Mouse (Mus musculus): ENCODE measurements at regions not wholly inside any gene's neighbourhood (a gene's known extent, or its start where the extent isn't known, plus 50 kb on each side); places are given as distances from the start of the nearest gene placed in this dataset.

DNA sequence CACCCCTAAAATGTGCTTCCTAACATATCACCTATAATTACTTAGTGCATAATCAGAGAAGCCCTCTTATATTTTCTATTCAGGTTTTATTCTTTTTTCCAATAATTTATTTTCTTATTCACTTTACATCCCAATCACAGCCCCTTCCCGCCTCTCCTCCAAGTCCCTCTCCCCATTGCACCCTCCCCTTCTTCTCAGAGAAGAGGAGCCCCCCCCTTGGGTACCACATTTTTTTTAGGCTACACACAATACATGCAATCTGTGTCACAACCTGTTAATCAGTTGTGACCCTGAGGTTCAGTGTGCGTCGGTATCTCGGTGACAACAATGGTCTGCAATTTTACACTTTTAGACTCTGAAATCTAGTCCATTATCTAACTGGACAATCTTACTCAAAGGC is 198.0 kb downstream of the Pik3r1 start:
- H3K27me3 ChIP-seq (ENCODE audit: insufficient read depth, low read length): peaks cover 6% of the 10 kb centered on the region; the same call in 1 of the 2 replicates
- no peaks in the 10 kb centered on the region for H3K36me3 ChIP-seq (replicated peaks)
- H3K4me1 ChIP-seq (ENCODE audit: insufficient read depth, low read depth, low read length): no peaks in the 10 kb centered on the region
- DNase-seq (ENCODE audit: low spot score) (no peak), ATAC-seq (ENCODE audit: extremely low read depth, insufficient number of reproducible peaks, low FRiP score, poor library complexity, severe bottlenecking) (no peak)
- H3K9me3 ChIP-seq (replicated peaks): no peaks in the 10 kb centered on the region
- no peak overlapping the region for H3K4me3 ChIP-seq (ENCODE audit: low read depth, low read length)
- TF ChIP-seq GATA1 (IDR thresholded peaks at IDR 0.05; ENCODE audit: borderline replicate concordance, low read length) (no peak), POLR2AphosphoS5 (IDR thresholded peaks at IDR 0.05; ENCODE audit: insufficient replicate concordance, low read depth, low read length) (no peak), TAL1 (conservative IDR thresholded peaks at IDR 0.05; ENCODE audit: low read depth, low read length) (no peak), GATA2 (IDR thresholded peaks at IDR 0.05; ENCODE audit: borderline replicate concordance, low read depth, low read length) (no peak), CTCF (IDR thresholded peaks at IDR 0.05; ENCODE audit: low read depth, low read length) (no peak)

DNA sequence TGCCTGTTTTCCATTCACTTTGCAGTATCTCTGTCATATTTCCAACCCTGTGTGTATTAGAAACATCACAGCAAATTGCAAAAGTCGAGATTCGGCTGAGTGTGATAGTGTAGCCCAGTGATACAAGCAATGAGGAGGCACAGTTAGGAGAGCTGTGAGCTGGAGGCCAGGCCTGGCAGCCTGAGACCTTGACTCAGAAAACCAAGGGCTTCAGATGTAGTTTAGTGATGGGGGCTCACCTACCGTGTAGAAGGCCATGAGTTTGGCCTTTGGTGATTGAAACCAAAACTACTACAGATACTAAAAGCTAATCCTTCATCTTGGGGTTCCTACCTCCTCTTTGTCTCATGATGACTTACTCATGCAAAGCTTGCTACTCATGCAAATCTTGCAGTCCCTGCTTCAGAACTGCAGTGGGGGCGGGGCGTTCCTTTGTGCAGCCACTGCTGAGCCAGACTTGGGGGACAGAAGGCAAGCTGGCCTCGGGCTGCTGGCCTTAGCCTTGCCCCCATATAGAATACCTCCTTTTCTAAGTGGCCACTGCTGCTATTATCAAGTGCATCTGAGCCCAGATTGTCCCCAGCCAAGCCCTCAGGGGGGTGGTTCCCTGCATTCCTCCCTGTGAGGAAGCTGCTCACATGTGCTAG is 198.9 kb downstream of the Pik3r1 start:
- no peak for DNase-seq (ENCODE audit: low spot score)
- no peak for TF ChIP-seq CTCF (IDR thresholded peaks at IDR 0.05; ENCODE audit: low read depth, low read length)
- no peak for TF ChIP-seq GATA1 (IDR thresholded peaks at IDR 0.05; ENCODE audit: borderline replicate concordance, low read length)
- no peak for TF ChIP-seq POLR2AphosphoS5 (IDR thresholded peaks at IDR 0.05; ENCODE audit: insufficient replicate concordance, low read depth, low read length)
- no peak for TF ChIP-seq TAL1 (conservative IDR thresholded peaks at IDR 0.05; ENCODE audit: low read depth, low read length)
- Histone ChIP-seq H3K36me3 (replicated peaks) (no peaks in the 10 kb centered on the region), H3K9me3 (replicated peaks) (no peaks in the 10 kb centered on the region), H3K4me3 (ENCODE audit: low read depth, low read length) (no peak overlapping the region), H3K4me1 (ENCODE audit: insufficient read depth, low read depth, low read length) (no peaks in the 10 kb centered on the region), H3K27me3 (ENCODE audit: insufficient read depth, low read length) (peaks cover 6% of the 10 kb centered on the region; the same call in 1 of the 2 replicates)
- ATAC-seq (ENCODE audit: extremely low read depth, insufficient number of reproducible peaks, low FRiP score, poor library complexity, severe bottlenecking): no peak

DNA sequence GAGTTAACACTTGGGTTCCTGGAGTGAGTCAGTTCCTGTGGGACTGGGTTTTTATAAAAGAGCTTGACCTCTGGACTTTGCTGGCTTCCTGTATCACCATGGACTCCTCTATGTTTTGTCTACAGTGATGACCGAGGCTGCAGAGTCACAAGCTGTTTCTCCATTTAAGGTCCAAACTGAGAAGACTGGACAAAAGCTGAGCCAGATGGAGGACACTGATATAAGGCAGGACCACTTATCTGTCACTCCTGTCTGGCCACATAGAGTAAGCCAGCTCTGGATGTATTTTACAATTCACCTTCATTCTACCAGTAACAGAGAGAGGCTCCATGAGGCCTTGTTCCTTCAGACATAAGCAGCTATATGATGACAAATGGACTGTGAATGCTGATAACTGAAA is 202.7 kb downstream of the Pik3r1 start:
- Histone ChIP-seq H3K4me3 (ENCODE audit: low read depth, low read length) (no peak overlapping the region), H3K36me3 (replicated peaks) (no peaks in the 10 kb centered on the region), H3K9me3 (replicated peaks) (no peaks in the 10 kb centered on the region), H3K27me3 (ENCODE audit: insufficient read depth, low read length) (peaks cover 4% of the 10 kb centered on the region; the same call in 1 of the 2 replicates), H3K4me1 (ENCODE audit: insufficient read depth, low read depth, low read length) (no peaks in the 10 kb centered on the region)
- TF ChIP-seq TAL1 (conservative IDR thresholded peaks at IDR 0.05; ENCODE audit: low read depth, low read length) (no peak), GATA2 (IDR thresholded peaks at IDR 0.05; ENCODE audit: borderline replicate concordance, low read depth, low read length) (no peak), CTCF (IDR thresholded peaks at IDR 0.05; ENCODE audit: low read depth, low read length) (no peak), POLR2AphosphoS5 (IDR thresholded peaks at IDR 0.05; ENCODE audit: insufficient replicate concordance, low read depth, low read length) (no peak), GATA1 (IDR thresholded peaks at IDR 0.05; ENCODE audit: borderline replicate concordance, low read length) (no peak)
- DNase-seq (ENCODE audit: low spot score): no peak
- ATAC-seq (ENCODE audit: extremely low read depth, insufficient number of reproducible peaks, low FRiP score, poor library complexity, severe bottlenecking): no peak

DNA sequence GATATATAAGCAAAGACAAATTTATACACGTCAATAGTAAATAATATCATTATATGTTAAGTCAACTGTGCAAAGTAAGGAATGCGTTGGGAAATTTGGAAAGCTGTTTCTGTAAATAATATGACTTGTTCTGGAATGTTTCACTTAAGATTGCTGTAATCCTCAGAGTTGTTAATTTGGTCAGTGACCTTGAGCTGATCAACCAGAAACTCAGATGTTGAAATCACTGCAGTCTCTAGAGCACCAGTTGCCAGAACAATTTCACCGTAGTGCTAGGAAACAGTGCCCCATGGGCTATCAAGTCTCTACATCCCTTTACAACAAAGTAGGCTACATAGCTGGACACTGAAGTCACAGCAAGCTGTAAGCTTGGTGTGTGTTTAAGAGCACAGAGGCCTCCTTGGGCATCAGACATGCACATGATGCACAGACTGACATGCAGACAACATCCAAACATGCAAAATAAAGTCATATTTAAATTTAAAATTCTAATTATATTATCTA is 212.6 kb downstream of the Pik3r1 start:
- DNase-seq (ENCODE audit: low spot score) (no peak), ATAC-seq (ENCODE audit: extremely low read depth, insufficient number of reproducible peaks, low FRiP score, poor library complexity, severe bottlenecking) (no peak)
- H3K9me3 ChIP-seq (replicated peaks): no peaks in the 10 kb centered on the region
- H3K27me3 ChIP-seq (ENCODE audit: insufficient read depth, low read length): no peaks in the 10 kb centered on the region; the same call in 1 of the 2 replicates
- no peaks in the 10 kb centered on the region for H3K4me1 ChIP-seq (ENCODE audit: insufficient read depth, low read depth, low read length)
- no peaks in the 10 kb centered on the region for H3K36me3 ChIP-seq (replicated peaks)
- no peak for TF ChIP-seq CTCF (IDR thresholded peaks at IDR 0.05; ENCODE audit: low read depth, low read length)
- TF ChIP-seq POLR2AphosphoS5 (IDR thresholded peaks at IDR 0.05; ENCODE audit: insufficient replicate concordance, low read depth, low read length): no peak
- TF ChIP-seq GATA1 (IDR thresholded peaks at IDR 0.05; ENCODE audit: borderline replicate concordance, low read length): no peak
- no peak for TF ChIP-seq TAL1 (conservative IDR thresholded peaks at IDR 0.05; ENCODE audit: low read depth, low read length)
- TF ChIP-seq GATA2 (IDR thresholded peaks at IDR 0.05; ENCODE audit: borderline replicate concordance, low read depth, low read length): no peak
- no peak overlapping the region for H3K4me3 ChIP-seq (ENCODE audit: low read depth, low read length)

DNA sequence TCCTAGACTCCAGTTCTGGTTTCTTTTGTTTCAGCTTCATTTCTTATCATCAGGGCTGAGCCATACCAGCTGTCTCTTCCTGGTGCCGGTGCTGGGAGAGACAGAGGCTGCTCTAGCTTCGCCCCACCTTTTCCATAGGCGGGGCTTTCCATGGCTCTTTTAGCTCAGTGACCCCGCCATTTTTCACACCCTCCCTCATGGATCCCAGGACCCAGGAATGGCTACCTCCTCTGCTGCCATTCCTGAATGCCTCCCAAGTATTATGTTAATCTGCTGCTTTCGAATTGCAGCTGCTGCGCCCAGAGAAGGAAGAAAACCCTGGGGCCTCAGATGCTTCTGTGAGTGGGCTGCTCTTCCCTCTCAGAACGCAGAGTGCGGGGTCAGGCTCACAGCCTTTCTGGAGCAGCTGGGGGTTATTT is 214.9 kb downstream of the Pik3r1 start:
- DNase-seq (ENCODE audit: low spot score): no peak
- no peaks in the 10 kb centered on the region for H3K36me3 ChIP-seq (replicated peaks)
- no peaks in the 10 kb centered on the region; the same call in 1 of the 2 replicates for H3K27me3 ChIP-seq (ENCODE audit: insufficient read depth, low read length)
- no peak for ATAC-seq (ENCODE audit: extremely low read depth, insufficient number of reproducible peaks, low FRiP score, poor library complexity, severe bottlenecking)
- H3K9me3 ChIP-seq (replicated peaks): no peaks in the 10 kb centered on the region
- H3K4me3 ChIP-seq (ENCODE audit: low read depth, low read length): no peak overlapping the region
- no peak for TF ChIP-seq GATA2 (IDR thresholded peaks at IDR 0.05; ENCODE audit: borderline replicate concordance, low read depth, low read length)
- no peak for TF ChIP-seq POLR2AphosphoS5 (IDR thresholded peaks at IDR 0.05; ENCODE audit: insufficient replicate concordance, low read depth, low read length)
- TF ChIP-seq TAL1 (conservative IDR thresholded peaks at IDR 0.05; ENCODE audit: low read depth, low read length): no peak
- TF ChIP-seq CTCF (IDR thresholded peaks at IDR 0.05; ENCODE audit: low read depth, low read length): no peak
- TF ChIP-seq GATA1 (IDR thresholded peaks at IDR 0.05; ENCODE audit: borderline replicate concordance, low read length): no peak
- H3K4me1 ChIP-seq (ENCODE audit: insufficient read depth, low read depth, low read length): no peaks in the 10 kb centered on the region

DNA sequence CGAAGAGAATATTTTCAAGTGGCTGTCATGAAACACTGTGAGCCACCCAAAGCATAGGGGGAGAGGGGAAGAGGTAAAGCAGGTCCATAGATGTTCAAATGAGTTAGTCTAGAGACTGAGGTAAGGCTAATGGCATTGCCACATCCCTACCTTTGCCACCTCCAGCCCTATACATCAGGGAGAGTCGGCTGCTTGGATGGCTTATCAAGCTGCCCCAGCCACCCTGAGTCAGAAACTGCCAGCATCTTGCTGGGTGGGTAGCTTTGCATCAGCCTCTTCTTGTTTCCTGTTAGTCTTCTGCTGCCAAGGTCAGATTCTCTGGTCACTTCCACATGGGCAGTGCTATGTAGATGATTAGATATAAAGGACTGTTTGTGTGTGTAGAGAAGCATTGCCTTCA is 215.6 kb downstream of the Pik3r1 start:
- H3K4me1 ChIP-seq (ENCODE audit: insufficient read depth, low read depth, low read length): no peaks in the 10 kb centered on the region
- TF ChIP-seq GATA1 (IDR thresholded peaks at IDR 0.05; ENCODE audit: borderline replicate concordance, low read length) (no peak), POLR2AphosphoS5 (IDR thresholded peaks at IDR 0.05; ENCODE audit: insufficient replicate concordance, low read depth, low read length) (no peak), CTCF (IDR thresholded peaks at IDR 0.05; ENCODE audit: low read depth, low read length) (no peak), TAL1 (conservative IDR thresholded peaks at IDR 0.05; ENCODE audit: low read depth, low read length) (no peak), GATA2 (IDR thresholded peaks at IDR 0.05; ENCODE audit: borderline replicate concordance, low read depth, low read length) (no peak)
- no peaks in the 10 kb centered on the region for H3K9me3 ChIP-seq (replicated peaks)
- no peaks in the 10 kb centered on the region for H3K36me3 ChIP-seq (replicated peaks)
- DNase-seq (ENCODE audit: low spot score) (no peak), ATAC-seq (ENCODE audit: extremely low read depth, insufficient number of reproducible peaks, low FRiP score, poor library complexity, severe bottlenecking) (no peak)
- H3K4me3 ChIP-seq (ENCODE audit: low read depth, low read length): no peak overlapping the region
- H3K27me3 ChIP-seq (ENCODE audit: insufficient read depth, low read length): peaks cover 4% of the 10 kb centered on the region; the same call in 1 of the 2 replicates

Data from G1E (cell line).